Mouse (Mus musculus): ENCODE data around the gene Rgs3. TPM values are rescaled to one million over a fixed set of nuclear protein-coding genes. Genes with fewer than 3 reads are reported as not detected.

The Rgs3 gene
- 2.5 TPM for polyA plus RNA-seq (2014; fragmentation: Illumina TruSeq; extraction: RNeasy Lipid Tissue Mini Kit (QIAGEN cat#74804); ENCODE audit: low read depth, low replicate concordance)

DNA sequence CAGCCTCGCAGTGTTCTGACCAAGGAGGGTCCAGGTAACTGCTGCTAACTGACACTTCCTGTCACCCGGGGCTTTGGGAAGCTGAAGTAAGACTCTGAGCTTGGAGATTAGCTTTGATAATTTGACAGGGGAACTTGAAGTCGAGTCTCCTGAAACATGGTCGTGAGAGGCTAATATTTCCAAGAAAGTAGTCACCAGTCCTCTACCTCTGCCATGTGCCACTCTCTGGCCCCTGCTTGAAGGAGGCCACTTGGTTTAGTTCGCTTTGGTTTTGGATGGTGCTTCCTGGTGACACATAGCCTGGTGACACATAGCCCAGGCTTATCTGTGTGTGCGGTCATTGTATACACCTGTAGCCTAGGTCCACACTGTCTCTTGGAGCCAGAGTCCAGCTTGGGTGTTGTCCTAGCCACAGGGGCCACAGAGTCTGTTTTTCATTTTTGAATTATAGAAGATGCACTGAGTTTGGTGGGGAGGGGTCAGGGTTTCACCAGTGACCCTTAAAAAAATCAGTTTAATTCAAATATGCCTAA lies at the start of gene Rgs3:
Gene Rgs3 (plus strand): TSS at position 51 of the 533 bp plus-strand sequence.

DNA sequence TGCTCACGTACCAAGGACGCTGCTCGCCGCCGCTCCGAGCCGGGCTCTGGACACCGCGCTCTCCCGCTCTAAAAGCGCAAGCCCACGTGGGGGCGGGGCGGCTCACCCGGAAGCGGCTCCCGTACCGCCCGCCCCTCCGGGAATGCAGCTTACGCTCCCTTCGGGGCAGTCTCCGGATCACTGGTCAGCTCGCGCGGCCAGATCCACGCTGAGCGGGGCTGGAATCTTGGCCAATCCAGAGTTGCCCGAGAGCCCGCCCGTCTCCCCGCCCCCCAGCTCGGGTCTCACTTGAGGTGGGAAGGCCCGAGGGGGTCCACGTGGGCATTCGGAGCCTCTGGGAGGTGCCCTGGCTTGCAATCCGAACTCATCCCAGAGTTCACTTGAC lies 39.8 kb upstream of the Rgs3 start, which contains the start of gene Alad:
Gene Alad (minus strand): TSS at position 70 of the 385 bp plus-strand sequence.

DNA sequence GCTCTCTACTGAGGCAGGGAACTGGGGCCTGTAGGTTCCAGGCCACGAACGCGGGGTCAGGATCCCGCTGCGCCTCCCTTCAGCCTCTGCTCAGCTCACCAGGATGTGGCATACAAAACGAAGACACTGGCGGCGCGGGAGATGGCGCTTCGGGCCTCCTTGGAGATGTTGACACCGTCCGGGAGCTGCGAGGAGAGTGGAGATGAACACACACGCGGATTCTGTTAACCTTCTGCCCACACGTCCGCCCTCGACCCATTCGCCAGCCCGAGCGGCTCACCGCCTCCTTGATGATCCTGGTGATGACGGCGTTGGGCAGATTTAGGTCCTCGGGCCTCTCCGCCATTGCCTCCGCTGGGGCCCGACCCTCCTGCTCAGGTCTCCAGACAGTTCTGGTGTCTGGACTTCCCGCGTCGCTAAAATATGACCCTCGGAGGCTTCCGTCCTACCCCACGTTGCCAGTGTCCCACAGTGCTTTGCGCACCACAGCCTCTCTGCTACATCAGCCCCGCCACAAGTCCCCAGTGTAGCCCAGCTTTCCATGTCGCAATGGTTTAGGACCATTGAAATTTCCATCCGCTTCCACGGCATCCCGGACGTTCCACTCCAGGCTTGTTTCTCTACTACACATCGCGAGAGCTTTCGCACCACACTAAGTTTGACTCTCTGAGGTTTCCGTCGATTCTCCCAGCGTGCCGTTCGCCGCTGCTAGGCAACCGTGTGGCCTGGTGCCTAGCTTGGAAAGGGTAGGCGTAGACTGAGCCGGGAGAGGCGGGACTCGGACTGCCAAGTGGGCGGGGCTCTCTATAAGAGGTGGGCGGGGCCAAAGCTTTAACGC lies 34.8 kb upstream of the Rgs3 start, which contains the start of the genes Pole3 and 4933430I17Rik:
Gene Pole3 (minus strand): TSS at position 418 of the 838 bp plus-strand sequence.
Gene 4933430I17Rik (plus strand): TSS at position 719 of the 838 bp plus-strand sequence.

Other genes with a start within 250 kb of the Rgs3 start
- 17.0 TPM for gene Fkbp15, start 199.3 kb upstream of the Rgs3 start, polyA plus RNA-seq (2014; fragmentation: Illumina TruSeq; extraction: RNeasy Lipid Tissue Mini Kit (QIAGEN cat#74804); ENCODE audit: low read depth, low replicate concordance)
- gene Slc31a1, start 199.1 kb upstream of the Rgs3 start, polyA plus RNA-seq (2014; fragmentation: Illumina TruSeq; extraction: RNeasy Lipid Tissue Mini Kit (QIAGEN cat#74804); ENCODE audit: low read depth, low replicate concordance): 147 TPM
- 68.4 TPM for gene Cdc26, start 151.2 kb upstream of the Rgs3 start, polyA plus RNA-seq (2014; fragmentation: Illumina TruSeq; extraction: RNeasy Lipid Tissue Mini Kit (QIAGEN cat#74804); ENCODE audit: low read depth, low replicate concordance)
- 29.9 TPM for gene Prpf4, start 151.1 kb upstream of the Rgs3 start, polyA plus RNA-seq (2014; fragmentation: Illumina TruSeq; extraction: RNeasy Lipid Tissue Mini Kit (QIAGEN cat#74804); ENCODE audit: low read depth, low replicate concordance)
- not detected for gene Rnf183, start 124.6 kb upstream of the Rgs3 start, polyA plus RNA-seq (2014; fragmentation: Illumina TruSeq; extraction: RNeasy Lipid Tissue Mini Kit (QIAGEN cat#74804); ENCODE audit: low read depth, low replicate concordance)
- gene Wdr31, start 89.0 kb upstream of the Rgs3 start, polyA plus RNA-seq (2014; fragmentation: Illumina TruSeq; extraction: RNeasy Lipid Tissue Mini Kit (QIAGEN cat#74804); ENCODE audit: low read depth, low replicate concordance): 1.0 TPM
- 0.35 TPM for gene Bspry, start 79.8 kb upstream of the Rgs3 start, polyA plus RNA-seq (2014; fragmentation: Illumina TruSeq; extraction: RNeasy Lipid Tissue Mini Kit (QIAGEN cat#74804); ENCODE audit: low read depth, low replicate concordance)
- not detected for gene Hdhd3, start 56.4 kb upstream of the Rgs3 start, polyA plus RNA-seq (2014; fragmentation: Illumina TruSeq; extraction: RNeasy Lipid Tissue Mini Kit (QIAGEN cat#74804); ENCODE audit: low read depth, low replicate concordance)
- gene Alad, start 39.9 kb upstream of the Rgs3 start, polyA plus RNA-seq (2014; fragmentation: Illumina TruSeq; extraction: RNeasy Lipid Tissue Mini Kit (QIAGEN cat#74804); ENCODE audit: low read depth, low replicate concordance): 1.2 TPM
- gene Pole3, start 34.8 kb upstream of the Rgs3 start, polyA plus RNA-seq (2014; fragmentation: Illumina TruSeq; extraction: RNeasy Lipid Tissue Mini Kit (QIAGEN cat#74804); ENCODE audit: low read depth, low replicate concordance): 75.5 TPM
- not detected for gene 4933430I17Rik, start 34.5 kb upstream of the Rgs3 start, polyA plus RNA-seq (2014; fragmentation: Illumina TruSeq; extraction: RNeasy Lipid Tissue Mini Kit (QIAGEN cat#74804); ENCODE audit: low read depth, low replicate concordance)